Mouse (Mus musculus) embryo, embryonic 10.5 days (tissue): ENCODE measurements around the gene Bbox1.

Experiments
- DNase-seq: peaks from one replicate; pipeline ENCODE4 v3.0.0-alpha.2; 2015; ENCODE audit warnings: low spot score

Bbox1 gene

GRCm38 (mm10) chr2:110274160-110274559, 40.2 kb downstream of the Bbox1 start:
- no peak for DNase-seq

DNA sequence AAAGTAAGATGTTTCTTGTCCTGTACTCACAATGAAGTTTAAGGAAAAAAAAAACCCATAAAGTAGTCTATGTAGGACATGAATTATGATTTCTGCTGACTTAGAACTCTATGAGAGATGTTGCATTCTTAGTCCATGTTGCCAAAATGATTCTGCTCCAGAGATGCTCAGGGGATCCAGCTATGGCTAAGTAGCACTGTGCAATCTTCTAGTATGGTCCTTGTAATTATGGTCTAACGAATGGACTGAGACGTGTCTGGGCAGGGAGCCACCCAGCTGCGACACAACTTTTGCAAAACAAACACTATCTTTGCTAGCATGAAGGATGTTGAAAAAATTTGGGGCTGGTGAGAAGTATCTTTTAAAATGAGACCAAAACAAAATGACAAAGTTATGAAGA, 45.1 kb downstream of the Bbox1 start:
- DNase-seq = no peak

GRCm38 (mm10) chr2:110232252-110232651, 82.1 kb downstream of the Bbox1 start:
- no peak for DNase-seq

DNA sequence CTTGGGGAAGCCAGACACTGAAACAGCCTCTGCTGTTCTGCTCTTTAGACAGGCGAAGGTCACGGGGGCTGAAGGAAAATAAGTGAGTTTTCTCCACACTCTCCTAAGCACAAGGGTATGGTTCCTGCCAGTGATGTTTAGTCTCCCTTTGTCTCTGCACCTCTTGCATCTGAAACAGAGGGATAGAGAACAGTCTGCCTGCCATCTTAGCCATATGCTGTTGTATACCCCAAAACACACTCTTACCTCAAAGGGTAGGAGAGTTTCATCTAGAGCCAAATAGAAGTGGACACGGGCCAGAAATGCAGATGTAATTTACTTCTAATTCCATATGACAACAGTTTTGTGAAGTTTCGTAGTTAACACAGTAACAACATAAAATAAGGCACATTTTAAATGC, 83.6 kb downstream of the Bbox1 start:
- no peak for DNase-seq

DNA sequence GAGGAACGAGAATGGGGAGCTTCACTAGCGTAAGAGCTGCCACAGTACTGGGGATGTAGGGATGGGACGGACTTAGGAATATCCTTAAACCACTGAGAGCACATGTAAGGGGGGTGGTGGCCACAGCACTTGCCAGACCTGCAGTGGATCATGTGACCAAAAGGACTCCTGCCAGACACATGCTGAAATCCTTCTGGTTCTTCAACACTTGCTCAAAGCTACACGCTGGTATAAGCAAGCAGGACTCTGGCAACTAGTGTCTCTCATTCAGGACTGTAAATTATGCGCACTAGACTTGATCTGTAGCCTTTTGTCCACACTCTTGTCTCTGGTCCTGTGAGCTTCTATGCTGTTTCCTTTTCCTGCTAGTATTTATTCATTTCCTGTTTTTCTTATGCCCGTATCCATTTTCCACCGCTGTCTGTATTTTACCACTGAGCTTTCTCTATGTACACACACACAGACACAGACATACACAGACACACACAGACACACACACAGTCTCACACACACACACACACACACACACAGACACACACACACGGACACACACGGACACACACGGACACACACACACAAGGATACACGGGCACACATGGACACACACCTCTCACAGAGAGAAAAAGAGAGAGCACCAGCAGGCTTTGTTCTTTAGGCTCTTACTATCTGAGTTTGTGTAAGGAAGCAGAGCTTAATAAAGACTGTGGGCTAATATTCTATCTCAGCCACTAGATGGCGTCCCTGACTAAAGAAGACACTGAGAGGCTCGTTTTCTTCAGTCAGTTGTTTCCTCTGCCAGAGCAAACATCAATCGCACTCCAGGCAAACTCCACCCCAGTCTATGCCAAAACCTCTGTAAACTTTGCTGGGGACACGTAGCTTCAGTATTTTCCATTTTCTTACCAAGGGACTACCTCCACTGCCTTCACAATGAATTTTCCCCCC, 84.9 kb downstream of the Bbox1 start:
- peak; percentile 94 for DNase-seq

GRCm38 (mm10) chr2:110226421-110226820, 87.9 kb downstream of the Bbox1 start:
- no peak for DNase-seq

GRCm38 (mm10) chr2:110225969-110226368, 88.4 kb downstream of the Bbox1 start:
- DNase-seq = no peak

DNA sequence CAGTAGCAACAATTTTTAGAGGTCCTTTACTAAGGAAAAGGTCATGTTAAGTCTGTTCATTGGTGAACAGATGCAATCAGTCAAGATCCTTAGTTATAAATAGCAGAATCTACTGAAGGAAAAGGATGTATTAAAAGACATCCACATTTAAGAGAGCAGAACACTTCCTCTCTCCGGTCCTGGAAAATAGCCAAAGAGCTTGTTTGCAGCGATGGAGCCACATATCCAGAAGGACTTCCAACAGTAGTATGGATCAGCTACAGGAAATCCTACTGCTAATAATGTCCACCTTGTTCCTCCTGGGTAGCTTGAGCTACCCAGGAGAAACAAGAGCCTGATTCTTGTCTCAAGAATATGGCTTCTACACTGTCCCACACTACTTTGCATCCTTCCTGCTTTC, 91.6 kb downstream of the Bbox1 start:
- no peak for DNase-seq

- DNase-seq = no peak
Observed at GRCm38 (mm10) chr2:110220492-110220891, 93.9 kb downstream of the Bbox1 start.

- no peak for DNase-seq
Observed at GRCm38 (mm10) chr2:110215685-110216058, 98.7 kb downstream of the Bbox1 start.

DNA sequence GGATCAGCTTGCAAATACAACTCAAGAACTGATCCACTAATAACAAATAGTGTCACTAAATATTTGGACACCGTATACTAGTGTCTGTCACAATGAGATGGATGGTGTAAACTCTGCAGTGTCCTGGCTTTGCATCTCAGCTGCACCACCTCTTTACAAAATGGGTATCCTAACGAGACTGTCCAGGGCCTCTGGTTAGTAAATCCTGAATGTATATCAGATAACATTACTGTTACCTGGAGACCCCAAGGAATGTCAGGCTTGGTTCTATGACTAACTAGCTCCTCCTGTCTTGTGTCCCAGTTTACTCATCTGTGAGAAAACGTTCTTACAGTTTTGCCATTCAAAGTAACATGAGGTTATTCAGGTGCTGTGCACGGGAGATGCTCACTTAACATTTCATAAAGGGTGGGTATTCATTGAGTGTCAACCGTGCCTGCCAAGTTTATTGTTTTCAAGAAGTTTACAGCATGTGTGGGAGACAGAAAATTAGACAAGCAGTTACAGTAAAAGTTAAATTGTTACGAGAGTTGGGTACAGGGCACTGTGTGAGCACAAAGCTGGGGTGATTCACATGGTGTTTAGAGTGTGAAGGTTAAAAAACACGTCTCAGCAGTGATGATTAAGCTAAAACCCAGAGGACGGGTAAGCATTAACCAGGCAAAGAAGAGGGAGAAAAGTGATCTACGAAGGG, 99.2 kb downstream of the Bbox1 start:
- DNase-seq = no peak

GRCm38 (mm10) chr2:110214278-110214677, 100.1 kb downstream of the Bbox1 start:
- no peak for DNase-seq
